Mouse (Mus musculus): Measurements from ENCODE around the gene Grk4. TPM values are rescaled to one million over a fixed set of nuclear protein-coding genes. Genes with fewer than 3 reads are reported as not detected.

The Grk4 gene
- polyA plus RNA-seq, 1 experiment from 2014 or later = 3.7 TPM

GRCm38 (mm10) chr5:34714816-34715215 is 54.6 kb downstream of the Grk4 start:
- no peaks in the 10 kb centered on the region for H3K27me3 ChIP-seq (replicated peaks)
- no peaks in the 10 kb centered on the region for H3K36me3 ChIP-seq
- 87% methylated on average over 5 of the region's 5 CpGs for WGBS
- no peak overlapping the region for H3K4me3 ChIP-seq (replicated peaks)
- no peaks in the 10 kb centered on the region for H3K9me3 ChIP-seq (replicated peaks)
- no peaks in the 10 kb centered on the region for H3K4me1 ChIP-seq
- no peak overlapping the region for H3K4me2 ChIP-seq
- H3K27ac ChIP-seq (replicated peaks) = no peak overlapping the region
- no peak overlapping the region for H3K9ac ChIP-seq (replicated peaks)
- no peak for ATAC-seq (ENCODE audit: low FRiP score)

- Histone ChIP-seq H3K27ac (replicated peaks) (no peak overlapping the region), H3K36me3 (no peaks in the 10 kb centered on the region), H3K9me3 (replicated peaks) (no peaks in the 10 kb centered on the region), H3K4me3 (replicated peaks) (no peak overlapping the region), H3K4me1 (no peaks in the 10 kb centered on the region), H3K4me2 (no peak overlapping the region), H3K27me3 (replicated peaks) (no peaks in the 10 kb centered on the region), H3K9ac (replicated peaks) (no peak overlapping the region)
- no peak for ATAC-seq (ENCODE audit: low FRiP score)
Observed at GRCm38 (mm10) chr5:34729141-34729540, 69.0 kb downstream of the Grk4 start.

- Histone ChIP-seq H3K4me3 (replicated peaks) (no peak overlapping the region), H3K9ac (replicated peaks) (no peak overlapping the region), H3K27ac (replicated peaks) (no peak overlapping the region), H3K4me1 (no peaks in the 10 kb centered on the region), H3K36me3 (no peaks in the 10 kb centered on the region), H3K9me3 (replicated peaks) (no peaks in the 10 kb centered on the region), H3K27me3 (replicated peaks) (no peaks in the 10 kb centered on the region), H3K4me2 (no peak overlapping the region)
- no peak for ATAC-seq (ENCODE audit: low FRiP score)
- 77% methylated on average over 1 of the region's 1 CpGs for WGBS
Observed at GRCm38 (mm10) chr5:34730255-34730654, 70.1 kb downstream of the Grk4 start.

- Histone ChIP-seq H3K36me3 (no peaks in the 10 kb centered on the region), H3K27ac (replicated peaks) (no peak overlapping the region), H3K4me3 (replicated peaks) (no peak overlapping the region), H3K4me1 (no peaks in the 10 kb centered on the region), H3K27me3 (replicated peaks) (no peaks in the 10 kb centered on the region), H3K9ac (replicated peaks) (no peak overlapping the region), H3K9me3 (replicated peaks) (no peaks in the 10 kb centered on the region), H3K4me2 (no peak overlapping the region)
- WGBS = 57% methylated on average over 3 of the region's 3 CpGs
- no peak for ATAC-seq (ENCODE audit: low FRiP score)
Observed at GRCm38 (mm10) chr5:34751477-34751876, 91.3 kb downstream of the Grk4 start.

- H3K9ac ChIP-seq (replicated peaks) = no peak overlapping the region
- 81% methylated on average over 1 of the region's 1 CpGs for WGBS
- no peaks in the 10 kb centered on the region for H3K27me3 ChIP-seq (replicated peaks)
- no peaks in the 10 kb centered on the region for H3K9me3 ChIP-seq (replicated peaks)
- H3K27ac ChIP-seq (replicated peaks) = no peak overlapping the region
- no peak overlapping the region for H3K4me3 ChIP-seq (replicated peaks)
- no peak overlapping the region for H3K4me2 ChIP-seq
- no peak for ATAC-seq (ENCODE audit: low FRiP score)
- no peaks in the 10 kb centered on the region for H3K36me3 ChIP-seq
- H3K4me1 ChIP-seq = peaks cover 18% of the 10 kb centered on the region
Observed at GRCm38 (mm10) chr5:34758762-34759161, 98.6 kb downstream of the Grk4 start.

GRCm38 (mm10) chr5:34760850-34761508 is 100.8 kb downstream of the Grk4 start:
- H3K27ac ChIP-seq (replicated peaks) = peak overlapping the region; percentile 94
- peak overlapping the region; percentile 61 for H3K9ac ChIP-seq (replicated peaks)
- H3K4me3 ChIP-seq (replicated peaks) = peak overlapping the region; percentile 99
- H3K27me3 ChIP-seq (replicated peaks) = no peaks in the 10 kb centered on the region
- 1% methylated on average over 19 of the region's 19 CpGs for WGBS
- peak overlapping the region; percentile 91 for H3K4me2 ChIP-seq
- no peaks in the 10 kb centered on the region for H3K36me3 ChIP-seq
- peak; percentile 45 for ATAC-seq (ENCODE audit: low FRiP score)
- no peaks in the 10 kb centered on the region for H3K9me3 ChIP-seq (replicated peaks)
- H3K4me1 ChIP-seq = peaks cover 25% of the 10 kb centered on the region

- ATAC-seq (ENCODE audit: low FRiP score) = peak; percentile 99
- peak within 1 kb of the TSS; percentile 94 for H3K27ac ChIP-seq (replicated peaks)
- H3K4me1 ChIP-seq = peaks cover 28% of the 10 kb centered on the region
- H3K4me3 ChIP-seq (replicated peaks) = peak within 1 kb of the TSS; percentile 99
- WGBS = under 1% methylated on average over 35 of the region's 35 CpGs
- H3K27me3 ChIP-seq (replicated peaks) = no peaks in the 10 kb centered on the region
- H3K4me2 ChIP-seq = peak within 1 kb of the TSS; percentile 91
- H3K9me3 ChIP-seq (replicated peaks) = no peaks in the 10 kb centered on the region
- peak within 1 kb of the TSS; percentile 99 for H3K9ac ChIP-seq (replicated peaks)
- no peaks in the 10 kb centered on the region for H3K36me3 ChIP-seq
Observed at GRCm38 (mm10) chr5:34761509-34761908, 101.3 kb downstream of the Grk4 start, which contains the start of gene Htt. TSS of gene Htt (plus strand) at chr5:34761740.

- peak; percentile 56 for ATAC-seq (ENCODE audit: low FRiP score)
- H3K27ac ChIP-seq (replicated peaks) = peak overlapping the region; percentile 94
- no peaks in the 10 kb centered on the region for H3K9me3 ChIP-seq (replicated peaks)
- peak overlapping the region; percentile 99 for H3K9ac ChIP-seq (replicated peaks)
- peak overlapping the region; percentile 91 for H3K4me2 ChIP-seq
- peaks cover 28% of the 10 kb centered on the region for H3K4me1 ChIP-seq
- H3K36me3 ChIP-seq = no peaks in the 10 kb centered on the region
- no peaks in the 10 kb centered on the region for H3K27me3 ChIP-seq (replicated peaks)
- peak overlapping the region; percentile 99 for H3K4me3 ChIP-seq (replicated peaks)
- under 1% methylated on average over 40 of the region's 54 CpGs for WGBS
Observed at GRCm38 (mm10) chr5:34761934-34762611, 101.9 kb downstream of the Grk4 start.

- Histone ChIP-seq H3K36me3 (no peaks in the 10 kb centered on the region), H3K4me3 (replicated peaks) (no peak overlapping the region), H3K27me3 (replicated peaks) (no peaks in the 10 kb centered on the region), H3K4me1 (no peaks in the 10 kb centered on the region), H3K4me2 (no peak overlapping the region), H3K27ac (replicated peaks) (no peak overlapping the region), H3K9me3 (replicated peaks) (no peaks in the 10 kb centered on the region), H3K9ac (replicated peaks) (no peak overlapping the region)
- 92% methylated on average over 3 of the region's 3 CpGs for WGBS
- no peak for ATAC-seq (ENCODE audit: low FRiP score)
Observed at GRCm38 (mm10) chr5:34771818-34772217, 111.6 kb downstream of the Grk4 start.

GRCm38 (mm10) chr5:34772696-34773245 is 112.6 kb downstream of the Grk4 start:
- Histone ChIP-seq H3K27me3 (replicated peaks) (no peaks in the 10 kb centered on the region), H3K4me2 (no peak overlapping the region), H3K36me3 (no peaks in the 10 kb centered on the region), H3K4me1 (no peaks in the 10 kb centered on the region), H3K9ac (replicated peaks) (no peak overlapping the region), H3K9me3 (replicated peaks) (no peaks in the 10 kb centered on the region), H3K4me3 (replicated peaks) (no peak overlapping the region), H3K27ac (replicated peaks) (no peak overlapping the region)
- ATAC-seq (ENCODE audit: low FRiP score) = no peak
- WGBS = 95% methylated on average over 4 of the region's 4 CpGs

- no peaks in the 10 kb centered on the region for H3K27me3 ChIP-seq (replicated peaks)
- no peak overlapping the region for H3K4me3 ChIP-seq (replicated peaks)
- no peaks in the 10 kb centered on the region for H3K9me3 ChIP-seq (replicated peaks)
- no peak overlapping the region for H3K27ac ChIP-seq (replicated peaks)
- no peak for ATAC-seq (ENCODE audit: low FRiP score)
- WGBS = 98% methylated on average over 2 of the region's 2 CpGs
- H3K9ac ChIP-seq (replicated peaks) = no peak overlapping the region
- H3K4me1 ChIP-seq = no peaks in the 10 kb centered on the region
- H3K36me3 ChIP-seq = no peaks in the 10 kb centered on the region
- H3K4me2 ChIP-seq = no peak overlapping the region
Observed at GRCm38 (mm10) chr5:34773392-34773791, 113.2 kb downstream of the Grk4 start.

- Histone ChIP-seq H3K4me2 (no peak overlapping the region), H3K9ac (replicated peaks) (no peak overlapping the region), H3K4me3 (replicated peaks) (no peak overlapping the region), H3K4me1 (no peaks in the 10 kb centered on the region), H3K27ac (replicated peaks) (no peak overlapping the region), H3K27me3 (replicated peaks) (no peaks in the 10 kb centered on the region), H3K36me3 (peaks cover 24% of the 10 kb centered on the region), H3K9me3 (replicated peaks) (no peaks in the 10 kb centered on the region)
- 94% methylated on average over 3 of the region's 3 CpGs for whole genome bisulfite sequencing
- ATAC-seq (ENCODE audit: low FRiP score) = no peak
Observed at GRCm38 (mm10) chr5:34785027-34785426, 124.8 kb downstream of the Grk4 start.
